Mouse (Mus musculus) C2C12 (cell line): ENCODE data around the gene Tram1l1.

ENCODE experiments used
- CEBPB ChIP-seq: IDR thresholded peaks from one replicate; pipeline ENCODE4 v1.6.1; 2011; ENCODE audit warnings: low read depth, mild to moderate bottlenecking, control low read depth, moderate library complexity
- CTCF ChIP-seq: IDR thresholded peaks from one replicate; pipeline ENCODE4 v1.5.1; 2011; ENCODE audit not compliant: control insufficient read depth, insufficient read depth, insufficient read length
- FOSL1 ChIP-seq: IDR thresholded peaks from one replicate; pipeline ENCODE4 v1.8.0; 2011; ENCODE audit warnings: mild to moderate bottlenecking, low read length; ENCODE audit not compliant: poor library complexity, insufficient read depth, severe bottlenecking

DNA sequence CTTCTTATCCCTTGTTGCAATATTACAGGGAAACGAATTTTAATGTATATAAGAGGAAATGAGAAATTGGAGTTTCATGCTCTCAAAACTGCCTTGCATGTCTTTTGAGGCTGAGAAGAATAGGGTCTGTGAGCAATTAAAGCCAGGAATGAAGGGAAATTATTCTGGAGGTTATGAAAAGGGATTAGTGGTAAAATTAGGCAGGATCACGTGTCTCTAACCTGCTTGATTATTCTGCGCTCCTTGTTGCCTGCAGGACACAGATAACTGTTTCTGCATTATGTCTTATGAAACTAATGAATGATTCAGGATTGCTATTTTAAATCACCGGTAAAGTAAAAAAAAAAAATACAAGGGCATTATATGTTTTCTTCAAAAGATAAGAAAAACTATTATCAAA, 49.4 kb upstream of the Tram1l1 start:
- TF ChIP-seq CTCF (no peak), FOSL1 (no peak), CEBPB (no peak)
